Mouse (Mus musculus) left cerebral cortex, postnatal 36 days (tissue): ENCODE data around the gene Hint1. TPM values are rescaled to one million over a fixed set of nuclear protein-coding genes. Genes with fewer than 3 reads are reported as not detected.

ENCODE experiments used
- DNase-seq, 2 experiments: peaks; one replicate each; pipeline ENCODE4 v3.0.0; 2021 to 2022; ENCODE audit warnings: low spot score in 2 of 2, mixed read lengths in 1 of 2
- intact Hi-C: fragments of 180-260 bp; cut with DNase I; formaldehyde crosslinking; loops from one replicate; pipeline ENCODE4 v1.15.1; 2025
- total RNA-seq, 2 experiments: library from RNA; stranded (reverse); gene quantifications; 2 replicates each; pipeline ENCODE4 v1.2.3; 2021

The Hint1 gene
- total RNA-seq, 2 experiments from 2014 or later: 231 to 246 TPM

DNA sequence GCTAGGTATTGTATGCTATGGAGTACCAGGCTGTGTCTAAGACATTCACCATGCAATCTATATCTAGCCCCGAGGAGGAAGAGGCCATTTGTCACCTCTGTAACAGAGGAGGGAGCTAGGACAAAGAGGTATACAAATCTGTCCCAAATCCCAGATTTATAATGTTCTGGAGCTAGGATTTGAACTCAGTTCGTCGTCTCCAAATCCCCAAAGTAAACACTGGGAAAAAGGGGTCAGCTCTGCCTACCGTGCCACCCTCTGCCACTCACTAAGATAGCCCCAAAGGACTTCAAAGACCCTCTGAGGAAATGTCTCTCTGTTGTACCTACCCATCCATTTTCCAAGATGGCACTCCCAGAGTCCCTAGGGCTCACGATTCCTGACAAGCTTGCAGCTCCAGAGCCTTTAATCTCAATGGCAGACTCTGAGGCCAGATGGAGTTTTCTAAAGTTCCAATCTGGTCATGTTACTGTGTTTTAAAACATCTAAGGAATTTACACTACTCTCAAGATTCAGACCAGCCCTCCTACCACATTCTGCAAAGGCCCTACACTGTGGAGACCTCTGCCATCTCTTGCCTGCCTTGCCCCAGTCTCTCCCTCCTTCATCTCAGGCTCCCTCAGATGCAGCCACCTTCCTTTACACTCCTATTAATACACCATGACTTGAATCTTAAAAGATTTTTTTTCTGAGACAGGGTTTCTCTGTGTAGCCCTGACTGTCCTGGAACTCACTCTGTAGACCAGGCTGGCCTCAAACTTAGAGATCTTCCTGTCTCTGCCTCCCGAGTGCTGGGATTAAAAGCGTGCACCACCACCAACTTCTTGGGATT is 45.7 kb downstream of the Hint1 start:
- intact Hi-C loops: no loop called here
- no peak for DNase-seq

DNA sequence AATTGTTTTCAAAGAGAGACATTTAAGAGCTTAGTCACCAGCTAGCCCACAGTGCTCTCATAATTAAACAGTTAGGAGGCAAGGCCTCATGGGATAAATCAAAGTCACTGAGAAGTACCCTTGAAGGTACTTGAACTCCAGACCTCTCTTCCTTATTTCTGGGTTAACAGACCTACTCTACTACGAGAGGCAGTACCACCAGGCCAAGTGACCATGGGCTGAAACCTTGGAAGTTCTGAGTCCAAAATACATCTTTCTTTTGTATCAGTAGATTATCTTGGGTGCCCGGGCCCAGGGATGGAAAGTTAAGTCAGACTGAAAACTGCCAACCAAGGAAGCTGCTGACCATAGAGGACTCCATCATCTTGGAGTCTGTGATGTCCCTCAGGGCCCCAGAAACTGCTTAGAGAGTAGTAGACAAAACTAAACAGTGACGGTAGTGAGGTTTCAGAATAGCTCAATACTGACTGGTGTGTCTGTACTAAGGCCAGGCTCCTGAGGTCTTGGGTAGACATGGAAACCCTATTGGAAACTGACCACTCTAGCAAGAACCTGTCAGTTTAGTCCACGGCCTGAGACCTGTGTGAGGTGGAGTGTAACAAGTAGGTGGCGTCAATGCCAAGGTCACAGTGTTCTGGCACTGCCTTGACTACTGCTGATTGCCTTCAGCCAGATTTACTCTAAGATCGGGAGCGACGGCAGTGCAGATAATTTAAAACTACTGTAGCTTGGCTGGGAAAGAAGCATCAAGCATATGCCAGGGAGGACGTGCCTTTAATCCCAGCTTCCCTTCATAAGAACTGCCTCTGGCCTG is 46.5 kb downstream of the Hint1 start:
- no peak for DNase-seq
- intact Hi-C loops: no loop called here

DNA sequence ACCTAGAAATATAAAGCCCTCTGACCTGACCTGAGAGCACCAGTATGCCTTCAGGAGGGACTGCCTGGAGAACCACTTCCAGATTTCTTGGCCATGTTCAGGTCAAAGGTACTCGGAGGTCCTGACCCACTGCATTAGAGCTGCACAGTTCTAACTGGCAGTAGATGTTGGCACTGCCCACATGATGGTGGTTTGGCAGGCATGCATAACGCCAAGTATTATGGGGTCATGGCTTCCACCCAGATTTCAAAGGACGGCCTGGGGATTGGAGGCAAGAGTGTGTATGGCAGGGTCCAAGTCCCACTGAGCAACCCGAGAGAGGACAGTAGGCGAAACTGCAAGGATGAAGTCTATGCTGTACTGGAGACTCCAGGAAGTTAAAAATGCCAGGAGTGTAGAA is 47.7 kb downstream of the Hint1 start:
- DNase-seq: no peak
- intact Hi-C loops: no loop called here

DNA sequence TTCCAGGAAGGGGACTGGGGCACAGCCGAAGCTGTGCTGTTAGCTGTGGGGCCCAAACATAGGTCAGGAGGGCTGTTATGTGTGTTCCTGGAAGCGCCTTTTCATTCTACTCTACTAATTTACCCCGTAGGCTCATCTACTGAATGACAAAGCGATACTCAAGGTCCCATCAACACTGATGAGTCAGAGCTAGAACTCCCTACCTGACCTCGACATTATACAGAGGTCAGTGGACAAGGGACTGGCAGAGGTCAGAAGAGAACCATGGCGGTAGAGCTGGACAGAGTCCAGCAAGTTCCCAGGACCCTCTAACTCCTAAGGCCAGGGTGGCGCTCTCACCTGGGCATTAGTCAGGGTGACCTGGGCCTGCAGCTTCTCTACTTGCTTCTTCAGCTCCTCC is 51.3 kb downstream of the Hint1 start:
- DNase-seq: no peak
- intact Hi-C loops: no loop called here

DNA sequence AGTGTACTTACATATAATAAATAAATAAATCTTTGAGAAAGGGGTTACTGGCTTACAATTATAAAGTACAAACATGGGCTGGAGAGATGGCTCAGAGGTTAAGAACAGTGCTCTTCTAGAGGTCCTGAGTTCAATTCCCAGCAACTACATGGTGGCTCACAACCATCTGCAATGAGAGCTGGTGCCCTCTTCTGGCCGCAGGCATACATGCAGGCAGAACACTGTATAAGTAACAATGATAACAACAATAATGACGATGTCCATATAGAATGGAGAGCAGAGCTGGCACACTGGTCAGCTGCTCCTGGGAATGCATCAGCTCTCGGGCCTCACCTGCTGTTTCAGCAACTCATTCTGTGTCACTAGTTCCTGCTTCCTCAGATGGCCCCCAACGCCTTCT is 52.1 kb downstream of the Hint1 start:
- intact Hi-C loops: no loop called here

More for the DNA sequence above, 52.1 kb downstream of the Hint1 start:
- DNase-seq: no peak

Other genes with a start within 250 kb of the Hint1 start
- gene Cdc42se2, start 78.7 kb upstream of the Hint1 start, total RNA-seq: 100 to 1,000 TPM; 130 to 148 TPM
- 10 to 100 TPM; 29.0 to 32.0 TPM for gene Lyrm7, start 5.5 kb upstream of the Hint1 start, total RNA-seq
- gene Gpx3, start 36.1 kb downstream of the Hint1 start, total RNA-seq: 1 to 10 TPM; 7.9 to 8.9 TPM
- 10 to 100 TPM; 37.5 to 42.0 TPM for gene Tnip1, start 96.5 kb downstream of the Hint1 start, total RNA-seq
- 10 to 100 TPM; 87.1 to 88.9 TPM for gene Anxa6, start 167.1 kb downstream of the Hint1 start, total RNA-seq
- gene Ccdc69, start 211.7 kb downstream of the Hint1 start, total RNA-seq: under 1 TPM in 1 of 2 experiments, not detected in 1; 0.25 TPM
- 10 to 100 TPM; 34.3 to 41.6 TPM for gene Gm2a, start 231.7 kb downstream of the Hint1 start, total RNA-seq